15 mouse cellular contexts compared by ENCODE assay signal in the genomic region with DNA sequence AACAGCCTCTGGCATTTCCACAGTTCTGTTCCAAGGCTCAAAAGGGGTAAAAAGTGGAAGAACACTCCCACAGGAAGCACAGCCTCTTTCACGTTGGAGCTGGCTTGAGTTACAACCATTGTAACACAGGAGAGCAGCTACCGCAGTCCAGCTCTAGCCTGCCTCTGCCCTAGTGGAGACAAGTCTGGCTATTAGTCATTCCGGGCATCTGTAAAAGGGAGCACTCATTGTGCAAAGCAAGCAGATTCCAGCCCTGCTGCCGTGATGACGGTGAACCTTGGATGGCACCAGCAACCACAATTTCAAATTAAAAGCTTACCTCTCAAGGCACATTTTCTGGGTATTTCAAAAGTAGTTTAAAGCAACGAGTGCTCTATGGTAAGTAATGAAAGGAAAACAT.
DNase-seq lines count a peak whose midpoint lies in the region; ATAC-seq and TF ChIP-seq lines count a peak whose summit lies in the region.
"Had no signal": no experiment of that assay in that cellular context is flagged by ENCODE, and none has a peak within 500 bp of the region (broad histone marks: within the 10 kb centered on the region; RNA-seq: fewer than 3 reads in every experiment).

No protein-coding gene starts in this region.

- H3K4me3 ChIP-seq in hindbrain, embryonic 13.5 days, result no peak overlapping the region
- H3K4me3 ChIP-seq in hindbrain, embryonic 12.5 days, result no peak overlapping the region
- no peak overlapping the region for H3K4me3 ChIP-seq in hindbrain, embryonic 16.5 days (ENCODE audit: low read length)
- H3K4me3 ChIP-seq in limb, embryonic 14.5 days (replicated peaks; ENCODE audit: low read length), result no peak overlapping the region
- H3K4me3 ChIP-seq: midbrain, embryonic 13.5 days; neural tube, embryonic 12.5 days had no signal

- DNase-seq in Muller cell, postnatal 12 days (ENCODE audit: inconsistent ontology term), result peak; percentile 85
- DNase-seq in limb, embryonic 14.5 days (ENCODE audit: low spot score), result peak; percentile 51
- no peak for DNase-seq in testis, postnatal 10 days (ENCODE audit: low spot score)
- no peak for DNase-seq in cerebellum, postnatal 36 days
- DNase-seq: cerebellum, adult 8-10 months; heart, adult 18-20 months; heart, postnatal 4 days; lung, postnatal 14 days; thymus, postnatal 36 days had no signal

- H3K4me1 ChIP-seq in hindbrain, embryonic 13.5 days (replicated peaks), result 0 out of 2 replicates have a peak, but pooled peaks cover 2% of the 10 kb centered on the region
- peaks cover 12% of the 10 kb centered on the region; the same call in 1 of the 2 replicates for H3K4me1 ChIP-seq in hindbrain, embryonic 12.5 days
- no peaks in the 10 kb centered on the region; the same call in 1 of the 2 replicates for H3K4me1 ChIP-seq in hindbrain, embryonic 16.5 days (ENCODE audit: control insufficient read depth, insufficient read depth, low read depth, low read length)
- peaks cover 37% of the 10 kb centered on the region for H3K4me1 ChIP-seq in limb, embryonic 14.5 days (ENCODE audit: control insufficient read depth, insufficient read depth, low read length)
- H3K4me1 ChIP-seq: midbrain, embryonic 13.5 days; neural tube, embryonic 12.5 days had no signal

- 41% methylated on average over 6 of the region's 6 CpGs for WGBS in hindbrain, embryonic 13.5 days
- WGBS in hindbrain, embryonic 12.5 days, result 50% methylated on average over 6 of the region's 6 CpGs
- 46% methylated on average over 6 of the region's 6 CpGs for WGBS in hindbrain, embryonic 16.5 days
- WGBS in limb, embryonic 14.5 days, result 35% methylated on average over 6 of the region's 6 CpGs

- 0 out of 2 replicates have a peak, but pooled peaks have one; percentile 65 for ATAC-seq in hindbrain, embryonic 13.5 days (ENCODE audit: low FRiP score)
- ATAC-seq in hindbrain, embryonic 12.5 days (ENCODE audit: low FRiP score), result no peak
- ATAC-seq in hindbrain, embryonic 16.5 days, result peak; percentile 70
- peak; percentile 39; the same call in 1 of the 2 replicates for ATAC-seq in limb, embryonic 14.5 days (ENCODE audit: low FRiP score, low read depth)
- ATAC-seq in erythroid progenitor cell, adult 5-6 weeks (replicated peaks; ENCODE audit: low FRiP score, poor library complexity, severe bottlenecking), result no peak
- ATAC-seq: midbrain, embryonic 13.5 days had no signal

- H3K27me3 ChIP-seq in hindbrain, embryonic 13.5 days, result no peaks in the 10 kb centered on the region
- 0 out of 2 replicates have a peak, but pooled peaks cover 2% of the 10 kb centered on the region for H3K27me3 ChIP-seq in hindbrain, embryonic 12.5 days
- H3K27me3 ChIP-seq in hindbrain, embryonic 16.5 days (replicated peaks; ENCODE audit: control insufficient read depth, insufficient read depth, low read length), result no peaks in the 10 kb centered on the region
- H3K27me3 ChIP-seq in limb, embryonic 14.5 days (ENCODE audit: control insufficient read depth, insufficient read depth, low read length), result no peaks in the 10 kb centered on the region
- H3K27me3 ChIP-seq: midbrain, embryonic 13.5 days; neural tube, embryonic 12.5 days had no signal

- H3K27ac ChIP-seq in hindbrain, embryonic 13.5 days, result no peak overlapping the region
- no peak overlapping the region for H3K27ac ChIP-seq in hindbrain, embryonic 12.5 days
- no peak overlapping the region for H3K27ac ChIP-seq in hindbrain, embryonic 16.5 days (ENCODE audit: low read depth, low read length)
- peak overlapping the region; percentile 65 for H3K27ac ChIP-seq in limb, embryonic 14.5 days (replicated peaks; ENCODE audit: low read depth, low read length)
- H3K27ac ChIP-seq: midbrain, embryonic 13.5 days; neural tube, embryonic 12.5 days had no signal

- TF ChIP-seq POLR2A in limb, embryonic 14.5 days (IDR thresholded peaks at IDR 0.05; ENCODE audit: borderline replicate concordance, extremely low read depth, insufficient read depth, insufficient read length), result no peak

- no peaks in the 10 kb centered on the region for H3K36me3 ChIP-seq in hindbrain, embryonic 13.5 days
- no peaks in the 10 kb centered on the region; the same call in 1 of the 2 replicates for H3K36me3 ChIP-seq in hindbrain, embryonic 12.5 days
- H3K36me3 ChIP-seq in hindbrain, embryonic 16.5 days (ENCODE audit: control insufficient read depth, insufficient read depth, low read length), result no peaks in the 10 kb centered on the region
- H3K36me3 ChIP-seq in limb, embryonic 14.5 days (ENCODE audit: control insufficient read depth, insufficient read depth, low read length), result peaks cover 64% of the 10 kb centered on the region
- H3K36me3 ChIP-seq: midbrain, embryonic 13.5 days had no signal

- H3K9ac ChIP-seq in hindbrain, embryonic 13.5 days, result no peak overlapping the region
- no peak overlapping the region for H3K9ac ChIP-seq in hindbrain, embryonic 12.5 days
- H3K9ac ChIP-seq in hindbrain, embryonic 16.5 days (ENCODE audit: low read depth, low read length), result no peak overlapping the region
- H3K9ac ChIP-seq in limb, embryonic 14.5 days (ENCODE audit: low read depth, low read length, severe bottlenecking), result no peak overlapping the region
- H3K9ac ChIP-seq: midbrain, embryonic 13.5 days; neural tube, embryonic 12.5 days had no signal

- no peaks in the 10 kb centered on the region for H3K9me3 ChIP-seq in hindbrain, embryonic 13.5 days
- no peaks in the 10 kb centered on the region for H3K9me3 ChIP-seq in hindbrain, embryonic 12.5 days (replicated peaks)
- no peaks in the 10 kb centered on the region for H3K9me3 ChIP-seq in hindbrain, embryonic 16.5 days (ENCODE audit: control insufficient read depth, low read length)
- no peaks in the 10 kb centered on the region for H3K9me3 ChIP-seq in limb, embryonic 14.5 days (ENCODE audit: control insufficient read depth, low read length)
- H3K9me3 ChIP-seq: midbrain, embryonic 13.5 days; neural tube, embryonic 12.5 days had no signal

- H3K4me2 ChIP-seq in hindbrain, embryonic 13.5 days, result no peak overlapping the region
- H3K4me2 ChIP-seq in hindbrain, embryonic 12.5 days (replicated peaks), result no peak overlapping the region
- H3K4me2 ChIP-seq in hindbrain, embryonic 16.5 days (ENCODE audit: low read length), result no peak overlapping the region
- no peak overlapping the region for H3K4me2 ChIP-seq in limb, embryonic 14.5 days (replicated peaks; ENCODE audit: low read depth, low read length, severe bottlenecking)
- H3K4me2 ChIP-seq: midbrain, embryonic 13.5 days; neural tube, embryonic 12.5 days had no signal

Comparison
In these comparisons a context has a peak if more than half of its experiments do, and no peak if none do; other contexts are left out.
1. ATAC-seq: peak in hindbrain, embryonic 13.5 days (single experiment), hindbrain, embryonic 16.5 days (single experiment) and limb, embryonic 14.5 days (single experiment); none in hindbrain, embryonic 12.5 days (single experiment) and erythroid progenitor cell, adult 5-6 weeks (single experiment).
2. DNase-seq: peak in Muller cell, postnatal 12 days (single experiment) and limb, embryonic 14.5 days (single experiment); none in testis, postnatal 10 days (single experiment) and cerebellum, postnatal 36 days (0 of 2).